Mouse (Mus musculus) CH12.LX (cell line): ENCODE measurements around the gene Hbb-bh1.

Source experiments
- CTCF ChIP-seq, 2 experiments: IDR thresholded peaks in 1 of 2; conservative IDR thresholded peaks in 1 of 2; 2 replicates each; pipeline ENCODE4 v1.5.1; 2011 to 2012; ENCODE audit warnings: low read depth in 2 of 2, low read length in 2 of 2, improper control_type of control experiment in 1 of 2, inconsistent platforms in 1 of 2, mild to moderate bottlenecking in 1 of 2, moderate library complexity in 1 of 2
- E2F4 ChIP-seq: IDR thresholded peaks from 2 replicates; pipeline ENCODE4 v1.6.1; 2011; ENCODE audit warnings: low read depth, low read length, improper control_type of control experiment; ENCODE audit not compliant: insufficient replicate concordance
- EP300 ChIP-seq: IDR thresholded peaks from 2 replicates; pipeline ENCODE4 v1.6.1; 2011; ENCODE audit warnings: low read length, improper control_type of control experiment
- IRF4 ChIP-seq: IDR thresholded peaks from 2 replicates; pipeline ENCODE4 v1.6.1; 2014; ENCODE audit warnings: low read depth, mild to moderate bottlenecking, inconsistent platforms, low read length, improper control_type of control experiment
- MYC ChIP-seq: IDR thresholded peaks from 2 replicates; pipeline ENCODE4 v1.6.1; 2011; ENCODE audit warnings: low read depth, mild to moderate bottlenecking, improper control_type of control experiment, low read length
- NRF1 ChIP-seq: IDR thresholded peaks from 2 replicates; pipeline ENCODE4 v1.6.1; 2014; ENCODE audit warnings: low read depth, mild to moderate bottlenecking, inconsistent platforms, low read length, improper control_type of control experiment, moderate library complexity
- POLR2A ChIP-seq: IDR thresholded peaks from 2 replicates; pipeline ENCODE4 v1.6.1; 2011; ENCODE audit warnings: low read depth, mild to moderate bottlenecking, improper control_type of control experiment, low read length
- POLR2AphosphoS2 ChIP-seq: IDR thresholded peaks from 2 replicates; pipeline ENCODE4 v1.6.1; 2011; ENCODE audit warnings: low read depth, low read length, improper control_type of control experiment
- SIN3A ChIP-seq: IDR thresholded peaks from 2 replicates; pipeline ENCODE4 v1.6.1; 2012; ENCODE audit warnings: low read length, improper control_type of control experiment, inconsistent platforms
- TCF12 ChIP-seq: IDR thresholded peaks from 2 replicates; pipeline ENCODE4 v1.6.1; 2014; ENCODE audit warnings: low read depth, mild to moderate bottlenecking, inconsistent platforms, low read length, improper control_type of control experiment
- UBTF ChIP-seq: IDR thresholded peaks from 2 replicates; pipeline ENCODE4 v1.6.1; 2012; ENCODE audit warnings: low read depth, mild to moderate bottlenecking, inconsistent platforms, low read length, improper control_type of control experiment, moderate library complexity
- USF2 ChIP-seq: conservative IDR thresholded peaks from 2 replicates; pipeline ENCODE4 v1.6.1; 2011; ENCODE audit warnings: low read depth, low read length, improper control_type of control experiment
- ZMIZ1 ChIP-seq: IDR thresholded peaks from 2 replicates; pipeline ENCODE4 v1.6.1; 2012; ENCODE audit warnings: low read depth, mild to moderate bottlenecking, inconsistent platforms, low read length, improper control_type of control experiment
- ZNF384 ChIP-seq: IDR thresholded peaks from 2 replicates; pipeline ENCODE4 v1.6.1; 2012; ENCODE audit warnings: low read depth, low read length, improper control_type of control experiment, inconsistent platforms

- TF ChIP-seq TCF12 (no peak), CTCF (conservative IDR thresholded peaks at IDR 0.05 in 1 of 2, IDR thresholded peaks at IDR 0.05 in 1 of 2; ENCODE audit: low read depth in 2 of 2, low read length in 2 of 2) (no peak), ZMIZ1 (no peak), POLR2A (no peak), IRF4 (no peak), NRF1 (no peak), SIN3A (no peak), UBTF (no peak), EP300 (no peak), MYC (no peak), USF2 (no peak), ZNF384 (no peak), POLR2AphosphoS2 (no peak), E2F4 (no peak)
Observed at GRCm38 (mm10) chr7:103853090-103853489, 10.1 kb upstream of the Hbb-bh1 start, which contains the start of gene Hbb-y.
